Mouse (Mus musculus) stomach, postnatal 0 days (tissue): ENCODE measurements around the gene Ruvbl2. TPM values are rescaled to one million over a fixed set of nuclear protein-coding genes. Genes with fewer than 3 reads are reported as not detected.

Source experiments
- ATAC-seq: fragments of 200-750 bp; cut with Nextera tagmentation; 2 replicates; pipeline ENCODE4 v1.8.0; 2017; ENCODE audit not compliant: low FRiP score, low TSS enrichment
- DNase-seq: peaks from one replicate; pipeline ENCODE4 v3.0.0-alpha.2; 2016; ENCODE audit warnings: low spot score
- H3K27ac ChIP-seq: fragments of 300-500 bp; sonication (generic); replicated peaks from 2 replicates; pipeline ENCODE4 v1.5.1; 2014; ENCODE audit warnings: mild to moderate bottlenecking, control low read depth
- H3K27me3 ChIP-seq: fragments of 300-500 bp; sonication (generic); 2 replicates; pipeline ENCODE4 v1.6.1; 2014; ENCODE audit warnings: low read length; ENCODE audit not compliant: control insufficient read depth, insufficient read depth
- H3K36me3 ChIP-seq: fragments of 300-500 bp; sonication (generic); 2 replicates; pipeline ENCODE4 v1.6.1; 2014; ENCODE audit warnings: low read length, mixed read lengths; ENCODE audit not compliant: control insufficient read depth, insufficient read depth
- H3K4me1 ChIP-seq: fragments of 300-500 bp; sonication (generic); replicated peaks from 2 replicates; pipeline ENCODE4 v1.6.1; 2014; ENCODE audit warnings: antibody characterized with exemption; ENCODE audit not compliant: control insufficient read depth, insufficient read depth
- H3K4me2 ChIP-seq: fragments of 300-500 bp; sonication (generic); replicated peaks from 2 replicates; pipeline ENCODE4 v1.6.1; 2014; ENCODE audit warnings: low read depth, mild to moderate bottlenecking, control low read depth, moderate library complexity
- H3K4me3 ChIP-seq: fragments of 300-500 bp; sonication (generic); 2 replicates; pipeline ENCODE4 v1.5.1; 2014; ENCODE audit warnings: low read depth, low read length, control low read depth
- H3K9ac ChIP-seq: fragments of 300-500 bp; sonication (generic); 2 replicates; pipeline ENCODE4 v1.6.1; 2014; ENCODE audit warnings: mild to moderate bottlenecking, low read length, control low read depth, mixed read lengths
- H3K9me3 ChIP-seq: fragments of 300-500 bp; sonication (generic); 2 replicates; pipeline ENCODE4 v1.6.1; 2016; ENCODE audit warnings: low read length; ENCODE audit not compliant: control insufficient read depth
- CTCF ChIP-seq: IDR thresholded peaks from 2 replicates; pipeline ENCODE4 v1.5.1; 2016; ENCODE audit warnings: antibody characterized with exemption, low read depth, mild to moderate bottlenecking, moderate library complexity
- EP300 ChIP-seq: optimal IDR thresholded peaks from 2 replicates; pipeline ENCODE3; 2016; ENCODE audit warnings: antibody characterized with exemption
- WGBS: fragments of 180-500 bp; shearing (Covaris S2); extraction: QIAGEN DNeasy Blood & Tissue Kit; methylation state at CpG from one replicate; pipeline ENCODE4 v1.1.7; 2014; 5-methylcytosine and 5-hydroxymethylcytosine counted together
- polyA plus RNA-seq: library from polyadenylated mRNA; unstranded; fragments of >200 nt; fragmentation: Nextera tagmentation; extraction: Ambion mirVana; gene quantifications from 2 replicates; pipeline ENCODE4 v1.2.1, GENCODE M21; 2015

The Ruvbl2 gene
- polyA plus RNA-seq, 1 experiment from 2014 or later = 46.7 TPM

DNA sequence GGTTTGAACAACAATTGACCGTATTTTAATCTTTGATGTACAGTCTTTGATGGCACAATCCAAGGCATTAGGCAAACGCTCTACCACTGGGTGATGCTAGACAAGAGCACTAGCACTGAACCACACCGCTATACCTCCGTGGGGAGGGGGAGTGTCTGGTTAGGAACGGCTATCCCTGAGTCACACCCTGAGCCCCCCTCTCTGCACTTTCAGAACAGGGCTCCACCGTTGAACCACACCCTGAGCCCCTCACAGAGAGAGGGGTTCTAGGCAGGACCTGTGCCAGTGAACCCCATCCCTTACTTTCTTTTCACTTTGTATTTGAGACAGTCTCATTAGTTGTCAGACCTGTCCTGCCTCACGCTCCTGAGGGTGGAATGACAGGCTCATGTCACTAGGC is 29.5 kb downstream of the Ruvbl2 start:
- DNase-seq = no peak
- H3K27me3 ChIP-seq = peaks cover 12% of the 10 kb centered on the region
- no peak overlapping the region for H3K9ac ChIP-seq
- H3K4me2 ChIP-seq = no peak overlapping the region
- no peak overlapping the region for H3K27ac ChIP-seq
- H3K4me1 ChIP-seq = no peaks in the 10 kb centered on the region; the same call in 1 of the 2 replicates
- no peak for ATAC-seq
- TF ChIP-seq EP300 (no peak), CTCF (no peak)
- H3K36me3 ChIP-seq = no peaks in the 10 kb centered on the region
- 60% methylated on average over 7 of the region's 7 CpGs for WGBS
- no peak overlapping the region for H3K4me3 ChIP-seq
- H3K9me3 ChIP-seq = no peaks in the 10 kb centered on the region

DNA sequence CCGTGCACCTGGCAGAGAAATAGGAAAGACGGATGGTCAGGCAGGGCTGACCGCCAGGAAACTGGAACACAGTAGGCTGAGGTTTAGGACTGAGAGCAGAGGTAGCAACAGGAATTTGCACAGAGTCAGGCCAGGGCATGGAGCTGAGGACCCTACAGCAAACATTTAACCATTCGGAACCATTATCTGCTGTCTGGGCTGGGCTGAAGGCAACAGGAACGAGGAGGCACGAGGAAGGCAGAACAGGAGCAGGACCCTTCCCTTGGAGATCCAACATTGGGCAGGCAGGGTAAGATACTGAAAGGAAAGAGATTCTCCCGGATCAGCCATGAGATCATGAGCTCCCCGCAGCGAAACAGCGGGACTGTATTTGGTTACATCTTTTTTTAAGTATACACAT is 30.1 kb downstream of the Ruvbl2 start:
- H3K9me3 ChIP-seq = no peaks in the 10 kb centered on the region
- no peak overlapping the region for H3K27ac ChIP-seq
- H3K9ac ChIP-seq = no peak overlapping the region
- TF ChIP-seq EP300 (no peak), CTCF (no peak)
- peaks cover 12% of the 10 kb centered on the region for H3K27me3 ChIP-seq
- H3K4me2 ChIP-seq = no peak overlapping the region
- DNase-seq (no peak), ATAC-seq (no peak)
- no peaks in the 10 kb centered on the region for H3K36me3 ChIP-seq
- WGBS = 73% methylated on average over 10 of the region's 10 CpGs
- H3K4me3 ChIP-seq = no peak overlapping the region
- H3K4me1 ChIP-seq = no peaks in the 10 kb centered on the region; the same call in 1 of the 2 replicates

DNA sequence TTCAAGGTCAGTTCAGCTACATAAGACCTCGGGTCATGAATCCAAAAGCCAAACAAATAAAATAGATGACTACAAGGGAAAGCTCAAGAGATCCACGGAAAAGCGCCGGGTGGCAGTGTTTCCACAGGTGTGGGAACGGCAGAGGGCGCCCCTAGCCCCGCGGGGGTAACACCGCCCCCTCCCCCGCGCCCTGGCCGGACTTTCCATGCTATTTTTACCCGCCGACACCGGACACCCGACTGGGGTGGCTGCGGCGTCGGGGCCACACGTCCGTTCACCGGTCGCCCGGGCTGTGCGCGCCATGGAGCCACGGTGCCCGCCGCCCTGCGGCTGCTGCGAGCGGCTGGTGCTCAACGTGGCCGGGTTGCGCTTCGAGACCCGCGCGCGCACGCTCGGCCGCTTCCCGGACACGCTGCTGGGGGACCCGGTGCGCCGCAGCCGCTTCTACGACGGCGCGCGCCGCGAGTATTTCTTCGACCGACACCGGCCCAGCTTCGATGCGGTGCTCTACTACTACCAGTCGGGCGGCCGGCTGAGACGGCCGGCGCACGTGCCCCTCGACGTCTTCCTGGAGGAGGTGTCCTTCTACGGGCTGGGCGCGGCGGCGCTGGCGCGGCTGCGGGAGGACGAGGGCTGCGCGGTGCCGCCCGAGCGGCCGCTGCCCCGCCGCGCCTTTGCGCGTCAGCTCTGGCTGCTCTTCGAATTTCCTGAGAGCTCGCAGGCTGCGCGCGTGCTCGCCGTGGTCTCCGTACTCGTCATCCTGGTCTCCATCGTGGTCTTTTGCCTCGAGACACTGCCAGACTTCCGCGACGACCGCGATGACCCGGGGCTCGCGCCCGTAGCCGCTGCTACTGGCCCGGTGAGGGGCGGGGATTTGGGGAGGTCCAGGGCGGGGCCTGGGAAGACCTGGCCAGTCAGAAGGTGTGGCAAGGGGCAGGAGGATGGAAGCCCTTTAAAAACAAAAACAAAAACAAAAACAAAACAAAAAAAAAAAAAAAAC is 31.4 kb downstream of the Ruvbl2 start:
- peaks cover 12% of the 10 kb centered on the region for H3K27me3 ChIP-seq
- peak; percentile 47 for ATAC-seq
- 1% methylated on average over 112 of the region's 114 CpGs for WGBS

DNA sequence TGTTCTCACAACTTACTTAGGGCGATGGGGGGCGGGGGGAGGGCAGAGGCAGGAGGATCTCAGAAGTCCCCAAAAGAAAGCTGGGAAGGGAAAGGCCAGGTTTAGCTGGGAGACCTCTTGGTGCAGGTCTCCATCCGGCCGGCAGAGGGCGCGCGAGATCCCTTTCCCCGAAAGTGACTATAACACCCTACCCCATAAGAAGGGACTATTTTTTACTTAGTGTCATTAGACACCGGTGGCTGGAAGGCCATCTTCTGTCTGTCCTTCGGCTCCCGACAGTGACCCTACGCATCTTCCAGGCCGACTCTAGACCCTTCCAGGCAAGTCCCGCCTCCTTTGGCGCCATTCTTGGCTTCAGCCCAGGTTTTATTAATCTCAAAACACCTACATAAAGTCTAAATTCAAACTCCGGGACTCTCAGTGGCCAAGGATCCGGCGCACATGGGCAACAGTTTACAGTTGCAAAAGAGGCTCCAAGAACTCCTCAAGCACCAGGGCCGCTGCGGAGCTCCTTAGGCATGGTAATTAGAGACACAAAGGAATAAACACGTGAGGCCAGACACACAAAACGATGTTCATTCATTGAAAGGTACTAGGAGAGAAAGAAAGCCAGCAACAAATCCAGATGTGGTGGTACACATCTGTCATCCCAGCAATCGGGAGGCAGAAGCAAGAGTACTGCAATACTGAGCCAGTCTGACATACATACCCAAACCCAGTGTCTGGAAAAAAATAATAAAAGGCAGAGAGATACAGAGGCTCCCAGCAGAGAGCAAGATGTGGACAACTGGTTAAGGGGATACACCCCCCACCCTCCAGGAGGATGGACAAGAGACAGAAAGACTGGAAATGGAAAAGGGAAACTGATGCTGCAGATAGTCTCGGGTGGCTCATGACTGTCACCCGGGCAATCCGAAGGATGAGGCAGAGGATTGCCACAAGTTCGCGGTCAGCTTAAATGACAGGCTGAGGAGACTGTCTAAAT is 32.5 kb downstream of the Ruvbl2 start, which contains the start of gene Kcna7:
Gene Kcna7, plus strand, starts transcription at position 563 of the 985 bp plus-strand sequence.
- Histone ChIP-seq H3K9ac (0 out of 2 replicates have a peak within 1 kb of the TSS, but pooled peaks have one; percentile 13), H3K27ac (no peak within 1 kb of the TSS), H3K27me3 (peaks cover 12% of the 10 kb centered on the region), H3K36me3 (no peaks in the 10 kb centered on the region), H3K4me3 (peak within 1 kb of the TSS; percentile 42), H3K4me1 (no peaks in the 10 kb centered on the region; the same call in 1 of the 2 replicates), H3K4me2 (peak within 1 kb of the TSS; percentile 58), H3K9me3 (no peaks in the 10 kb centered on the region)
- ATAC-seq (peak; percentile 31; the same call in 1 of the 2 replicates), DNase-seq (peak; percentile 57)
- WGBS = 14% methylated on average over 28 of the region's 28 CpGs
- TF ChIP-seq EP300 (no peak), CTCF (peak; percentile 87)

More for the DNA sequence above, 31.4 kb downstream of the Ruvbl2 start:
- peak; percentile 35 for DNase-seq
- Histone ChIP-seq H3K4me2 (peak overlapping the region; percentile 58), H3K4me1 (no peaks in the 10 kb centered on the region; the same call in 1 of the 2 replicates), H3K4me3 (peak overlapping the region; percentile 42), H3K27ac (no peak overlapping the region), H3K9me3 (no peaks in the 10 kb centered on the region), H3K36me3 (no peaks in the 10 kb centered on the region), H3K9ac (0 out of 2 replicates have a peak overlapping the region, but pooled peaks have one; percentile 13)
- TF ChIP-seq EP300 = no peak
- TF ChIP-seq CTCF = peak; percentile 35

DNA sequence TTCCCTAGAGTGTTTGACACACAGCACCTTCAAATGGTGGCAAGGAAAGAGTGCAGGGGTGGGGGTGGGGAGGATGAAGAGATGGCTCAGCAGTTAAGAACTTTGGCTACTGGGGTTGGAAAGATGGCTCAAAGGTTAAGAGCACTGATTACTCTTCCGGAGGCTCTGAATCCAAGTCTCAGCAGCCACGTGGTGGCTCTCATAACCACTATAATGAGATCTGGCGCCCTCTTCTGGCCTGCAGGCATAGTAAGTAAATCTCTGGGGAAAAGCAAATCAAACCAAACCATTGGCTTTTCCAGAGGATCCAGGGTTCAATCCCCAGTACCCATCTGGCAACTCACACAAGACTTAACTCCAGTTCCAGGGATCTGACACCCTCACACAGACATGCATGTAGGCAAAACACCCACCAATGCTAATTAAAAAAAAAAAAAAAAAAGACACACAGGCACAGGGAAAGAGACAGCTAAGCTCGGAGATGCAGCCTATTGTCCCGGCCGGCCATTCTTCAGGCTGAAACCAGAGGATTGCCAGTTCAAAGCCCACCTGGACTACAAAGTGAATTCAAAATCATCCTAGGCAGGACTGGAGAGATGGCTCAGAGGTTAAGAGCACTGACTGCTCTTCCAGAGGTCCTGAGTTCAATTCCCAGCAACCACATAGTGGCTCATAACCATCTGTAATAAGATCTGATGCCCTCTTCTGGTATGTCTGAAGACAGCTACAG is 34.2 kb downstream of the Ruvbl2 start:
- no peaks in the 10 kb centered on the region for H3K36me3 ChIP-seq
- H3K4me2 ChIP-seq = no peak overlapping the region
- H3K27me3 ChIP-seq = peaks cover 12% of the 10 kb centered on the region
- H3K9ac ChIP-seq = no peak overlapping the region
- peak; percentile 77 for TF ChIP-seq CTCF
- TF ChIP-seq EP300 = no peak
- no peaks in the 10 kb centered on the region for H3K9me3 ChIP-seq
- no peak overlapping the region for H3K4me3 ChIP-seq
- H3K4me1 ChIP-seq = no peaks in the 10 kb centered on the region; the same call in 1 of the 2 replicates
- peak; percentile 83 for DNase-seq
- H3K27ac ChIP-seq = no peak overlapping the region
- no peak for ATAC-seq
- 44% methylated on average over 6 of the region's 6 CpGs for WGBS
